Mouse (Mus musculus) kidney, adult 2 months (tissue): ENCODE data around the gene Ambra1.

Source experiments
- CTCF ChIP-seq: fragments of 200-500 bp; conservative IDR thresholded peaks from 2 replicates; pipeline ENCODE4 v1.5.1; 2011; ENCODE audit warnings: low read depth, mild to moderate bottlenecking, control low read depth, low read length, moderate library complexity, mixed read lengths; ENCODE audit not compliant: insufficient read depth, insufficient read length
- POLR2A ChIP-seq: fragments of 200-500 bp; IDR thresholded peaks from one replicate; pipeline ENCODE4 v1.6.1; 2011; ENCODE audit warnings: low read depth, low read length, control low read depth

DNA sequence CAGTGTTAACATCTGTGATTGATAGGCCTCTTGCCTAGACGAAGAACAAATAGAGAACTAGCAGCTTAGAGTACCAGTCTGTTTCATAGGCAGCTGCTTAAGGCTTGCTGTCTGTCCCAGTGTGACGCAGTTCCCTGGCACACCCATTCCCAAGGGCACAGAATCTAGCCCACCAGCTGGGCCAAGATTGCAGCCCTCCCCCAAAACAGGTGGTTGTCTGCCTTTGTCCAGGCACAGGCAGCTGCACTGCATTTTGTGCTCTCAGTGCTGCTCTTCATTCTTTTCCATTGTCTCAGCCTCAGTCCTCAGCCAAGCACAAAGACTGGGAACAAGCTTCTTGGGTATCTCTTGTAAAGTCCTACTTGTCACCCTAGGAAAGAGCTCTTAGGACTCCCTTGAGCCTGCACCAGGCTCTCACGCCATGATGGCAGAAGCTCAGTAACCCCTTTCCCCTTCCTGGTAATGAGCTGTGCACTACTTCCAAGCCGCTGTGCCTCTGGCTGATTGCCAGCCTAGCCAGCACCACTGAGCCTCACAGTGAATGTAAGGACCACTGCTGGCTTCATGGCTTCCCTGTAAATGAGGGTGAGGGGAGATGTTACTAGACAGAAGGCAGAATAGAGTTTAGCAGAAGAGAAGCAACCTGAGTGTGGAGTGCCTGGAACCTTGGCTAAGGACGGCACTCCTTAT lies 174.8 kb downstream of the Ambra1 start:
- TF ChIP-seq POLR2A (no peak), CTCF (no peak)
